Mouse (Mus musculus) limb, embryonic 10.5 days (tissue): ENCODE results near the gene Atp1a2. TPM values are rescaled to one million over a fixed set of nuclear protein-coding genes. Genes with fewer than 3 reads are reported as not detected.

Experiments
- DNase-seq: peaks from one replicate; pipeline ENCODE4 v3.0.0-alpha.2; 2017; ENCODE audit warnings: low spot score
- H3K27ac ChIP-seq: fragments of 300-500 bp; sonication (generic); 2 replicates; pipeline ENCODE4 v1.5.1; 2016; ENCODE audit warnings: mild to moderate bottlenecking
- H3K27me3 ChIP-seq: fragments of 300-500 bp; sonication (generic); 2 replicates; pipeline ENCODE4 v1.6.1; 2016; ENCODE audit warnings: low read depth, mild to moderate bottlenecking; ENCODE audit not compliant: poor library complexity, severe bottlenecking
- H3K36me3 ChIP-seq: fragments of 300-500 bp; sonication (generic); 2 replicates; pipeline ENCODE4 v1.6.1; 2016; ENCODE audit warnings: mild to moderate bottlenecking, moderate library complexity
- H3K4me1 ChIP-seq: fragments of 300-500 bp; sonication (generic); 2 replicates; pipeline ENCODE4 v1.6.1; 2016
- H3K4me3 ChIP-seq: fragments of 300-500 bp; sonication (generic); 2 replicates; pipeline ENCODE4 v1.5.1; 2016; ENCODE audit warnings: mild to moderate bottlenecking, moderate library complexity
- H3K9me3 ChIP-seq: fragments of 300-500 bp; sonication (generic); replicated peaks from 2 replicates; pipeline ENCODE4 v1.6.1; 2016; ENCODE audit warnings: mild to moderate bottlenecking
- WGBS: fragments of 180-500 bp; shearing (Covaris S2); methylation state at CpG from one replicate; pipeline ENCODE4 v1.1.7; 2016; 5-methylcytosine and 5-hydroxymethylcytosine counted together
- polyA plus RNA-seq: library from polyadenylated mRNA; unstranded; fragments of >200 nt; fragmentation: Nextera tagmentation; extraction: Ambion mirVana; gene quantifications from 2 replicates; pipeline ENCODE4 v1.2.1, GENCODE M21; 2016

The Atp1a2 gene
- polyA plus RNA-seq, 1 experiment from 2014 or later = 3.2 TPM

GRCm38 (mm10) chr1:172295751-172296197, 2.1 kb downstream of the Atp1a2 start:
- Histone ChIP-seq H3K36me3 (no peaks in the 10 kb centered on the region), H3K4me1 (peaks cover 60% of the 10 kb centered on the region), H3K27ac (peak overlapping the region; percentile 83), H3K9me3 (no peaks in the 10 kb centered on the region), H3K4me3 (no peak overlapping the region; the same call in 1 of the 2 replicates), H3K27me3 (peaks cover 25% of the 10 kb centered on the region; the same call in 1 of the 2 replicates)
- DNase-seq = no peak
- 44% methylated on average over 4 of the region's 4 CpGs for WGBS

GRCm38 (mm10) chr1:172293449-172293848, 4.4 kb downstream of the Atp1a2 start:
- 89% methylated on average over 11 of the region's 11 CpGs for WGBS
- no peak for DNase-seq
- Histone ChIP-seq H3K27ac (0 out of 2 replicates have a peak overlapping the region, but pooled peaks have one; percentile 20), H3K36me3 (no peaks in the 10 kb centered on the region), H3K4me1 (peaks cover 37% of the 10 kb centered on the region), H3K27me3 (peaks cover 15% of the 10 kb centered on the region; the same call in 1 of the 2 replicates), H3K4me3 (no peak overlapping the region), H3K9me3 (no peaks in the 10 kb centered on the region)

- 86% methylated on average over 2 of the region's 2 CpGs for WGBS
- no peaks in the 10 kb centered on the region for H3K36me3 ChIP-seq
- peaks cover 15% of the 10 kb centered on the region; the same call in 1 of the 2 replicates for H3K27me3 ChIP-seq
These were observed 5.0 kb downstream of the Atp1a2 start for GRCm38 (mm10) chr1:172292880-172293279.

GRCm38 (mm10) chr1:172289617-172289946, 8.3 kb downstream of the Atp1a2 start:
- no peak overlapping the region for H3K4me3 ChIP-seq
- H3K27me3 ChIP-seq = no peaks in the 10 kb centered on the region; the same call in 1 of the 2 replicates
- DNase-seq = no peak
- 83% methylated on average over 3 of the region's 3 CpGs for WGBS
- H3K36me3 ChIP-seq = no peaks in the 10 kb centered on the region
- H3K4me1 ChIP-seq = no peaks in the 10 kb centered on the region; the same call in 1 of the 2 replicates
- no peak overlapping the region for H3K27ac ChIP-seq
- no peaks in the 10 kb centered on the region for H3K9me3 ChIP-seq

More at GRCm38 (mm10) chr1:172292880-172293279, 5.0 kb downstream of the Atp1a2 start:
- no peaks in the 10 kb centered on the region for H3K9me3 ChIP-seq
- H3K27ac ChIP-seq = no peak overlapping the region
- H3K4me3 ChIP-seq = no peak overlapping the region
- H3K4me1 ChIP-seq = peaks cover 31% of the 10 kb centered on the region
- DNase-seq = no peak

- H3K9me3 ChIP-seq = no peaks in the 10 kb centered on the region
- no peaks in the 10 kb centered on the region; the same call in 1 of the 2 replicates for H3K27me3 ChIP-seq
- H3K27ac ChIP-seq = no peak overlapping the region
- H3K36me3 ChIP-seq = no peaks in the 10 kb centered on the region
- H3K4me1 ChIP-seq = no peaks in the 10 kb centered on the region
- no peak for DNase-seq
- WGBS = 89% methylated on average over 11 of the region's 11 CpGs
- H3K4me3 ChIP-seq = no peak overlapping the region
These were observed 8.8 kb downstream of the Atp1a2 start for GRCm38 (mm10) chr1:172288900-172289616.

GRCm38 (mm10) chr1:172286740-172287139, 11.1 kb downstream of the Atp1a2 start:
- 93% methylated on average over 5 of the region's 5 CpGs for WGBS
- H3K36me3 ChIP-seq = no peaks in the 10 kb centered on the region

GRCm38 (mm10) chr1:172284221-172284620, 13.6 kb downstream of the Atp1a2 start:
- H3K4me1 ChIP-seq = no peaks in the 10 kb centered on the region
- DNase-seq = no peak
- no peaks in the 10 kb centered on the region for H3K9me3 ChIP-seq
- 88% methylated on average over 14 of the region's 14 CpGs for WGBS
- no peak overlapping the region for H3K4me3 ChIP-seq
- H3K36me3 ChIP-seq = no peaks in the 10 kb centered on the region
- no peaks in the 10 kb centered on the region; the same call in 1 of the 2 replicates for H3K27me3 ChIP-seq
- no peak overlapping the region for H3K27ac ChIP-seq

More at GRCm38 (mm10) chr1:172286740-172287139, 11.1 kb downstream of the Atp1a2 start:
- Histone ChIP-seq H3K4me3 (no peak overlapping the region), H3K27ac (no peak overlapping the region), H3K9me3 (no peaks in the 10 kb centered on the region), H3K27me3 (no peaks in the 10 kb centered on the region; the same call in 1 of the 2 replicates), H3K4me1 (no peaks in the 10 kb centered on the region)
- DNase-seq = no peak

GRCm38 (mm10) chr1:172283073-172283472, 14.8 kb downstream of the Atp1a2 start:
- no peak overlapping the region for H3K4me3 ChIP-seq
- H3K36me3 ChIP-seq = no peaks in the 10 kb centered on the region
- H3K4me1 ChIP-seq = no peaks in the 10 kb centered on the region
- 93% methylated on average over 6 of the region's 6 CpGs for whole genome bisulfite sequencing
- DNase-seq = no peak
- no peaks in the 10 kb centered on the region for H3K9me3 ChIP-seq
- no peaks in the 10 kb centered on the region; the same call in 1 of the 2 replicates for H3K27me3 ChIP-seq
- no peak overlapping the region for H3K27ac ChIP-seq

- Histone ChIP-seq H3K36me3 (no peaks in the 10 kb centered on the region), H3K27me3 (no peaks in the 10 kb centered on the region; the same call in 1 of the 2 replicates), H3K4me3 (no peak overlapping the region), H3K9me3 (no peaks in the 10 kb centered on the region), H3K27ac (no peak overlapping the region), H3K4me1 (no peaks in the 10 kb centered on the region)
- WGBS = 84% methylated on average over 10 of the region's 10 CpGs
- no peak for DNase-seq
These were observed 16.2 kb downstream of the Atp1a2 start for GRCm38 (mm10) chr1:172281522-172282254.

- no peak for DNase-seq
- H3K9me3 ChIP-seq = no peaks in the 10 kb centered on the region
- H3K4me3 ChIP-seq = no peak overlapping the region
- no peak overlapping the region for H3K27ac ChIP-seq
- no peaks in the 10 kb centered on the region for H3K36me3 ChIP-seq
- no peaks in the 10 kb centered on the region for H3K27me3 ChIP-seq
- H3K4me1 ChIP-seq = no peaks in the 10 kb centered on the region
- 88% methylated on average over 16 of the region's 16 CpGs for WGBS
These were observed 17.9 kb downstream of the Atp1a2 start for GRCm38 (mm10) chr1:172279768-172280509.

- no peaks in the 10 kb centered on the region for H3K9me3 ChIP-seq
- no peaks in the 10 kb centered on the region for H3K27me3 ChIP-seq
- H3K4me1 ChIP-seq = 0 out of 2 replicates have a peak, but pooled peaks cover 2% of the 10 kb centered on the region
- WGBS = 93% methylated on average over 13 of the region's 13 CpGs
- no peak for DNase-seq
- H3K27ac ChIP-seq = no peak overlapping the region
- no peaks in the 10 kb centered on the region for H3K36me3 ChIP-seq
- no peak overlapping the region for H3K4me3 ChIP-seq
These were observed 19.5 kb downstream of the Atp1a2 start for GRCm38 (mm10) chr1:172278328-172278727.

- Histone ChIP-seq H3K4me1 (0 out of 2 replicates have a peak, but pooled peaks cover 2% of the 10 kb centered on the region), H3K27me3 (no peaks in the 10 kb centered on the region), H3K36me3 (no peaks in the 10 kb centered on the region), H3K4me3 (no peak overlapping the region), H3K27ac (no peak overlapping the region), H3K9me3 (no peaks in the 10 kb centered on the region)
- no peak for DNase-seq
- 86% methylated on average over 3 of the region's 3 CpGs for WGBS
These were observed 20.7 kb downstream of the Atp1a2 start for GRCm38 (mm10) chr1:172277172-172277571.
